Mouse (Mus musculus) adrenal gland, adult 18-20 months (tissue): ENCODE measurements at regions not wholly inside any gene's neighbourhood (a gene's known extent, or its start where the extent isn't known, plus 50 kb on each side); places are given as distances from the start of the nearest gene placed in this dataset.

Experiments used
- DNase-seq, 2 experiments: peaks; one replicate each; pipeline ENCODE4 v3.0.0; 2021 to 2022; ENCODE audit warnings: low spot score in 2 of 2

- no peak for DNase-seq
Measured at GRCm38 (mm10) chr1:167905424-167905823, 216.4 kb downstream of the Lmx1a start.

DNA sequence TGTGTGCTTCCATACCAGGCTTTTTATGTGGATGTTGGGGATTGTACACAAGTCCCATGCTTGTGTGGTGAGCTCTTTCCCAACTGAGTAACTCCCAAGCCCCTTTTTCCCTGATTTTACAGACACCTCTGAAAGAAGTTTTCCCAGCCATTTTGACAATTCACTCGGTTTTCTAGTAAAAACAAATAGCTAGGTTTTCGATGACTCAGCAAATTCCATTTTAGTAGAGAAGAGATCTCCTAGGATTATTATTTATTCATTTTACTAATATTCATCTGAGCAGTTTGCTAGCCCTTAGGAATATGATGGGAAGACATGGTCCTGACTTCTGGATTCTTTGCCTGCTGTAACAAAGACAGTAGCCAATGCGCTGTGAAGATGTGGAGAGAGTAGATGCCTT is 223.0 kb downstream of the Lmx1a start:
- no peak for DNase-seq

DNA sequence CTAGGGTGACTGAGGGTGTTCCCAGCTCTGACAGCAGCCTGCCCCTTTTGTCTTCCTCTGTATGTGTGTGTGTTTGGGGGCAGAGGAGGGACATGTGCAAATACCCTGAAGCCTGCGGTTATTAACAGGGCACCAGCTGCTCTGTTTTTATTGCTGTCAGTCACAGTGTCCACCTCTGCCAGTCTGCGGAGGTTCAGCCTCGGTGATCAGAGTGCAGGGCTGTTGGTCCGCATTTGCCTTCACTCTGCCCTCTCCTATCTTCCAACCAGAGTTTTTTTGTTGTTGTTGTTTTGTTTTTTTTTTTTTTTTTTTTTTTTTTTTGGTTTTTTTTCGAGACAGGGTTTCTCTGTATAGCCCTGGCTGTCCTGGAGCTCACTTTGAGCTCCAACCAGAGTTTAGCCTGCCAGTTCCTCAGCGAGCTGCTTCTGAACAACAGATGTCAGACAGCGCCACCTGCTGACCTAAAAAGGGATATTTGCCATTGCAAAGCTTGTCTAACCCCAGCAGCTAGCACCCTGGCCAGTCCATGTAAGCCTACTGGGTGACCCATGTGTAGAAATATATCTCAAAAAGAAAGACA is 226.0 kb downstream of the Lmx1a start:
- DNase-seq, result peak; percentile 66 to 79

- no peak for DNase-seq
Measured at GRCm38 (mm10) chr1:167915578-167916275, 226.7 kb downstream of the Lmx1a start.

DNA sequence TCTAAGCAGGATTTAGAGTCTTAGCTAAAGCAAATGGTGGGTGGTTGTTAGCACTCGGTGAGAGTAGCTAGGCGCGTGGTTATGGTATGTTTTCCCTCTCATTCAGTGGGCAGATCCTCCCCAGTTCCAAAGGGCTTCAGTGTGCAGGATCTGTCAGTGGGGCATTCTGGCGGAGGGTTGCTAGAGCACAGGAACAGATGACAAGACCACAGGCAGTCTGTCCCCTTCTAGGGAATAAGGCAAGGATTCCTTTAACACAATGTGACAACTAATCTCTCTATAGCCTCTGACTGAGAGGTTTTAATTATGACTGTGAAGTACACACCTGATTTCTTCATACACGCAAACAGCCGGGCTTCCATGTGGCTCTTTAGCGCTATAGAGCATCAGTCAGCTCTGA is 233.9 kb downstream of the Lmx1a start:
- no peak for DNase-seq

DNA sequence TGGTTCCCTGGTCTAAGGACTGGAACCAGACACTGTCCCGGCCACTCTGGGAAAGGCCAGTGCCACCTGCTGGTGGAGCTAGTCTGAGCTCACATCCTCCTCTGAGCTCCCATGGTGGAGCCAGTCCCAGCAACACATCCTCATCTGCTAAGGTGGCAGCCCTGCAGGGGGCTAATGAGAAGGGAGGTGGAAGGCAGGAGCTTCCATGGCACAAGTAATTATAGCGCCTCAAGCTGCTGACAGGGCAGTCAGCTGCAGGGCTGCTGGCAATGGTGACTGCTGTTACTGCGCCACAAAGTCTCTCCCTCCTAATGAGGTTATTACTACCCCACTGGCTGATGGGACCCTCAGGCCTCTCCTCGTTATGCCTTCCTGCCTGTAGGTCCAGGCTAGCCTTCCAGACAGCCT is 239.0 kb downstream of the Lmx1a start:
- no peak for DNase-seq

- no peak for DNase-seq
Measured at GRCm38 (mm10) chr1:167929729-167930341, 240.8 kb downstream of the Lmx1a start.

GRCm38 (mm10) chr1:167932088-167932487 is 243.1 kb downstream of the Lmx1a start:
- no peak for DNase-seq

DNA sequence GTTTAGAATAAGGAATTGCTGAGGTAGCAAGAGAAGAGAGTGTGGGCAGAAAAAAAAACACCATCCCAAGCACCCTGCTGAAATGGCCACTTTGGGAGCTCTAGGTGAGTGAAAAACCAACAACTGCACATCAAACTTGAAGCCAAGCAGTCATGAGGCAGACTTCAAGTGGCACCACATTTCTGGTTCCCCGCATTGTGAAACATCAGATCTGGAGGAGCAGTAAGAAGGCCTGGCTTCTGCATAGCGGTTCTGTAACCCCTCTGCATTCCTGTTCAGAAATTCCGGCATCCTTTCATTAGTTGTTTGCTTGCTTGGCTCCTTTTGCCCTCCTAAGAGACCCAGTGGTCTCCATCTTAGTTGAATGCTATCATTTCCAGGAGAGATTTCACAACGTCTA is 247.7 kb downstream of the Lmx1a start:
- DNase-seq, result no peak

GRCm38 (mm10) chr1:167938176-167938575 is 249.1 kb downstream of the Lmx1a start:
- DNase-seq, result no peak

DNA sequence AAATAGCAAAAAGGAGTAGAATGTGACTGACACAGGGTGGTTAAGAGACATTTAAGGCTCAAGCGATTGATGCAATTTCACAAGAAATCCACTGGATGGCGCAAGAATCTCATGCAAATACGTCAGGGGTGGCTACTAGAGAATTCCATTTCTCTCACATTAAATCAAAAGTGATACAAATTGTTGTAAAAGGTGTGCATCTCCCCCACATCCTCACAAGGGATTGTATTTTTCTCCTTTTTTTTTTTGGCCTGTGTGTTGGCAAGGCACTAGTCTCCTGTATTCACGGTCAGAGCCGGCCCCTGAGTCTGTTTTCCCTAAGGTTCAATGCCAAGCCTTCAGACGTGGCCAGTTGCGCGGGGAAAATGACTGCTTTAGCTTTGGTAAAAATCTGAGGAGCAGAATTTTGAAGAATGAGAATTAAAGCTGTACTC is 253.0 kb downstream of the Lmx1a start:
- DNase-seq, result no peak

DNA sequence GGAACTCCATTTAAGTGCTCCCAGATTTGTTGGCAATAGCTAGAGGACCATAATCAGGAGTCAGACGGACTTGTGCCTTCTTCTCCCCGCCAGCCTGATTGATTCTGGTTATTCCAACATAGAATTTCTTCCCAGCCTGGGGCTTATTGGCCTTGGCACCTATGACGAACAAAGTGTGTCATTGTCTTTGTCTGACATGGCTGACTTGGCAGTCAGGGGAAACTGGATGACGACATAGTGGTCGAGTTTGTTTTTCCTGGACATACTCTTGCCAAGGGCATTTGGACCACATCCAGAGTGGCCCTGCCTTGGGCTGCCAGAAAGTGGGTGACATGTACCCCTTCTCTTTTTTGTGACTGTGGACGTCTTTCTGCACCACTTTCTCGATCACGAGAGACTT is 254.1 kb downstream of the Lmx1a start:
- DNase-seq, result no peak

DNA sequence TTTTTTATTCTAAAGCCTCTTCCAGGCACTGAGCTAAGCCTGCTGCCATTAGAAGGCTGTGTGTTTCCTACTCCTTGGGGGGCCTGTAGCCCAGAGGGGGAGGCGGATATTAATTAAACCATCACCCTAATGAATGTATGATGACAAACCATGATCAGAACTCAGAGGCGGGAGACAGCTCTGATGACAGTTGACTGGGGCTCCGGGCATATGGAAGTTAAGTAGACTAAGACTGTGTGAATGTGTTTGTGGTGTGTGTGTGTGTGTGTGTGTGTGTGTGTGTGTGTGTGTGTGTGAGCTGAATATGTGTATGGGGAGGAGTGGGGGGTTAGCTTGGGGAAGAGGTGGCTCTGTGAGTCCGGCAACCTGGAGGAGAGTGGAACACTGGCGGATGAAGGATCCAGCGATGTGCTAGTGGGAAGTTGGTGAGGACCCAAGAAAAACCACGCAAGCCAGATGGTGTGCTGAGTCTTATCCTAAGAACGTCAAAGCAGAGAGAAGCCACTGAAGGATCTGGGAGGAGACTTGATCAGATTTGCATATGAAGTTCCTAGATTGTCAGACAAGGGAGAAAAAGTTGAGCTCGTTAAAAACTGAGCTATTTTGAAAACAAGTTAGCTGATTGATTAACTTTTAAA is 256.7 kb downstream of the Lmx1a start:
- no peak for DNase-seq

- DNase-seq, result no peak
Measured at GRCm38 (mm10) chr1:167947866-167948265, 258.8 kb downstream of the Lmx1a start.

GRCm38 (mm10) chr1:167951717-167952116 is 262.7 kb downstream of the Lmx1a start:
- DNase-seq, result no peak

GRCm38 (mm10) chr1:167958531-167958930 is 269.5 kb downstream of the Lmx1a start:
- no peak for DNase-seq

DNA sequence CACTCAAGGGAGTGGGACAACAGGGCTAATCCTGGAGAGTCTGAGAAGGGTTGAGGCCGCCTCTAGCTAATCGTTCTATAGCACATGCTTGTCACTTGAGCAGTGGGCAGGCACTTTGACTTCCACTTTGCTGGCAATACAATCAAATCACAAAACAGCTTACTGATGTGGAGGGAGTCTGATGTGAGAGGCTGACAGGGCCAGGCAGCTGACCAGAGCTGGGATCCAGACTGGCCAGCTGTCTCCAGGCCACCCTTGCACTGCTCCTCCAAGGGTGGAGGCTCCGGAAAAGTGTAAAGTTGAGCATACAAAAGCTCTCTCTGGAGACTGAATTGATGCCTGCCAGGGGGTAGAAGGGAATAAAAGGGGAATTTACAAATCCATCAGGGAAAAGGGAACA is 280.5 kb downstream of the Lmx1a start:
- DNase-seq, result no peak

- DNase-seq, result no peak
Measured at GRCm38 (mm10) chr1:167969985-167970384, 280.9 kb downstream of the Lmx1a start.

DNA sequence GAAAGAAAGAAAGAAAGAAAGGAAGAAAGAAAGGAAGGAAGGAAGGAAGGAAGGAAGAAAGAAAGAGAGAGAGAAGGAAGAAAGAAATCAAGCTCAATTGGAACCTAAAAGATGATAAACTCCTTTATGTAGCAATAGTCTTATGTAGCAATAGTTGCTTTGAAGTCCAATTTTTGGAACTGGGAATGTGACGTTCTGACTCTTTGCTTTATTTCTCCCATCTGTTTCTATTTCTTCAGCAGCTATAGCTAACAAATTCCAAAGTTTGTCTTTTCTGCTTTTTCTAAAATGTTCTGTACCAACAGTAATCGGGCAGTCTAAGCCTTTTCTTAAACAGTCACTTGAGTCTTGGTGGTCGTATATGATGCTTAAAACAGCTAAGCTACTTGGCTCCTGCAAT is 287.7 kb downstream of the Lmx1a start:
- no peak for DNase-seq

- no peak for DNase-seq
Measured at GRCm38 (mm10) chr1:167979187-167979586, 290.1 kb downstream of the Lmx1a start.

DNA sequence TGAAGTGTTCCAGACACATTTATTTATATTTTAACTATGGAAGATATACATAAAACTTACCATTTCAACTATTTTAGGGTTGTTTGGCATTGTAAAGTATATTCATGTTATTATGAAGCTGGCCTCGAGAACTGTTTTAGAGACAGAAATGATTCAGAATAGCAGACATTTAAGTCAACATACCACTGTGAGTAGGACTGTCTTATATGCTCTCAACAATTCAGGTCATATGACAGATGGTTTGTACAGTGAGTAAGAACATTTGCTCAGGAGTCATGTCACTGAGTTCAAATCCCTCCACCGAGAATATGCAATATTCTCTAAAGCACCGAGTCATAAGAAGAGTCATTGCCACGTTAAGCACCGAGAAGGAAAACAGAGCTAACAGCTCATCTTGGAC is 290.6 kb downstream of the Lmx1a start:
- DNase-seq, result no peak

DNA sequence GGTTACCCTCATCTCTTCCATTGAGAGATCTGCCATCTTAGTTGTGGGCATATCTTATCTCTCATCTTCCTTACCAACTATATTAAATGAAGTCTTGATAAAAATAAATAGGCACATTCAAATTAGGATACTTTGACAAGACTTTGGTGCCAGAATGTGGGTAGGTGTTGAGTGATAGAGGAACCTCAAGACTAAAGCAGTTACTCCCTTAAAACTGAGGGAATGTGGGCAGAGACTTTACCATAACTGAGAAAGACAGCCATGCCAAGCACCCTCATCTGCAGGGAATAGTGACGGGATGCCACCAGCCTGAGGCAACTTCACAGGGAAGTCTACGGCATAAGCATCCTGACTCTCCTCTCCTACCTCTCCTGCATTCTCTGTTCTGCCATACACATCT is 292.3 kb downstream of the Lmx1a start:
- no peak for DNase-seq
